Mouse (Mus musculus) stomach, postnatal 0 days (tissue): ENCODE data around the gene Cadm1. TPM values are rescaled to one million over a fixed set of nuclear protein-coding genes. Genes with fewer than 3 reads are reported as not detected.
A peak's percentile ranks its signal among the peaks of the same experiment; 100 is the strongest.

Experiments
- ATAC-seq: fragments of 200-750 bp; cut with Nextera tagmentation; 2 replicates; pipeline ENCODE4 v1.8.0; 2017; ENCODE audit not compliant: low FRiP score, low TSS enrichment
- DNase-seq: peaks from one replicate; pipeline ENCODE4 v3.0.0-alpha.2; 2016; ENCODE audit warnings: low spot score
- H3K27ac ChIP-seq: fragments of 300-500 bp; sonication (generic); replicated peaks from 2 replicates; pipeline ENCODE4 v1.5.1; 2014; ENCODE audit warnings: mild to moderate bottlenecking, control low read depth
- H3K27me3 ChIP-seq: fragments of 300-500 bp; sonication (generic); 2 replicates; pipeline ENCODE4 v1.6.1; 2014; ENCODE audit warnings: low read length; ENCODE audit not compliant: control insufficient read depth, insufficient read depth
- H3K36me3 ChIP-seq: fragments of 300-500 bp; sonication (generic); 2 replicates; pipeline ENCODE4 v1.6.1; 2014; ENCODE audit warnings: low read length, mixed read lengths; ENCODE audit not compliant: control insufficient read depth, insufficient read depth
- H3K4me1 ChIP-seq: fragments of 300-500 bp; sonication (generic); replicated peaks from 2 replicates; pipeline ENCODE4 v1.6.1; 2014; ENCODE audit warnings: antibody characterized with exemption; ENCODE audit not compliant: control insufficient read depth, insufficient read depth
- H3K4me2 ChIP-seq: fragments of 300-500 bp; sonication (generic); replicated peaks from 2 replicates; pipeline ENCODE4 v1.6.1; 2014; ENCODE audit warnings: low read depth, mild to moderate bottlenecking, control low read depth, moderate library complexity
- H3K4me3 ChIP-seq: fragments of 300-500 bp; sonication (generic); 2 replicates; pipeline ENCODE4 v1.5.1; 2014; ENCODE audit warnings: low read depth, low read length, control low read depth
- H3K9ac ChIP-seq: fragments of 300-500 bp; sonication (generic); 2 replicates; pipeline ENCODE4 v1.6.1; 2014; ENCODE audit warnings: mild to moderate bottlenecking, low read length, control low read depth, mixed read lengths
- H3K9me3 ChIP-seq: fragments of 300-500 bp; sonication (generic); 2 replicates; pipeline ENCODE4 v1.6.1; 2016; ENCODE audit warnings: low read length; ENCODE audit not compliant: control insufficient read depth
- CTCF ChIP-seq: IDR thresholded peaks from 2 replicates; pipeline ENCODE4 v1.5.1; 2016; ENCODE audit warnings: antibody characterized with exemption, low read depth, mild to moderate bottlenecking, moderate library complexity
- EP300 ChIP-seq: optimal IDR thresholded peaks from 2 replicates; pipeline ENCODE3; 2016; ENCODE audit warnings: antibody characterized with exemption
- WGBS: fragments of 180-500 bp; shearing (Covaris S2); extraction: QIAGEN DNeasy Blood & Tissue Kit; methylation state at CpG from one replicate; pipeline ENCODE4 v1.1.7; 2014; 5-methylcytosine and 5-hydroxymethylcytosine counted together
- polyA plus RNA-seq: library from polyadenylated mRNA; unstranded; fragments of >200 nt; fragmentation: Nextera tagmentation; extraction: Ambion mirVana; gene quantifications from 2 replicates; pipeline ENCODE4 v1.2.1, GENCODE M21; 2015

The Cadm1 gene
- polyA plus RNA-seq, 1 experiment from 2014 or later = 18.3 TPM

DNA sequence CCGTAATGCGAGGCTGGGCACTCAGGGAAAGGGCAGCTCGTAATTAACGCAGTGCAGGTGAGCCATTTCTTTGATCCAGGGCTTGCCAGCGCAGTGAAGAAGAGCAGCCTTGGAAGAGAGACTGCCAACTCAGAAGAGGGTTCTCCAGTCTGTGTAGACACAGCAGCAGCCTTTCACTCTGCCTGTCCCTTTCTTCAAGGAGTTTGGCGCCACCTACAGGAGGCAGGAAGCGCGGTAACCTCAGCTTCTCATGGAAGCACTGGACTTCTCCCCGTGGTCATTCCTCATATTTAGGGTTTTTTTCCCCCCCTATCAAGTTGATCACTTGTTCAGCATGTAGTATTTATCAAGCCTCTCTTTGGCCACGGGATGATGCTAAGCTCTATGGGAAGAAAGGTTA lies 178.3 kb downstream of the Cadm1 start:
- Histone ChIP-seq H3K4me2 (no peak overlapping the region), H3K27ac (no peak overlapping the region), H3K9ac (no peak overlapping the region), H3K9me3 (no peaks in the 10 kb centered on the region), H3K4me1 (no peaks in the 10 kb centered on the region), H3K4me3 (no peak overlapping the region), H3K27me3 (no peaks in the 10 kb centered on the region), H3K36me3 (no peaks in the 10 kb centered on the region)
- 20% methylated on average over 10 of the region's 10 CpGs for WGBS
- ATAC-seq = 0 out of 2 replicates have a peak, but pooled peaks have one; percentile 59
- DNase-seq = peak; percentile 79
- TF ChIP-seq EP300 (no peak), CTCF (peak; percentile 98)

DNA sequence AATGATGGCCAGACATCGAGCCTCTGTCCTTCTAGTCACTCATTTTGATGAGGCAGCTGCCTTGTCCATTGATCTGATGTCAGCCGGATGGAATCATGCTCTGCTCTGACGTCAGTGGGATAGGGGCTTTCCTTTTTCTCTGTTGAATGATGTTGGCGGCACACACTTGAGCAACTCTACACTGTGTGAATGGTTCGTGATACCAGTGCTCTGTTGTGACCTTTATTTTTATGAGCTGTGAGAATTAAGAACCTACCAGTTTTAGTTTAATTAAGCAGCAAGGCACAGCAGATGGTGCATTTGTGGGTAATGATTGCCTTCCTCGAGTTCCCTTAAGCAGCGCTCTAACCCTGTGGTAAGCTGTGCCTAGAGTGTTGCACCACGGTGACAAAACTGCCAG lies 181.0 kb downstream of the Cadm1 start:
- no peaks in the 10 kb centered on the region for H3K4me1 ChIP-seq
- no peaks in the 10 kb centered on the region for H3K36me3 ChIP-seq
- H3K4me2 ChIP-seq = no peak overlapping the region
- H3K9ac ChIP-seq = no peak overlapping the region
- no peaks in the 10 kb centered on the region for H3K27me3 ChIP-seq
- no peak overlapping the region for H3K4me3 ChIP-seq
- no peak overlapping the region for H3K27ac ChIP-seq
- ATAC-seq (no peak), DNase-seq (no peak)
- H3K9me3 ChIP-seq = no peaks in the 10 kb centered on the region
- WGBS = 89% methylated on average over 8 of the region's 8 CpGs
- TF ChIP-seq CTCF = no peak

DNA sequence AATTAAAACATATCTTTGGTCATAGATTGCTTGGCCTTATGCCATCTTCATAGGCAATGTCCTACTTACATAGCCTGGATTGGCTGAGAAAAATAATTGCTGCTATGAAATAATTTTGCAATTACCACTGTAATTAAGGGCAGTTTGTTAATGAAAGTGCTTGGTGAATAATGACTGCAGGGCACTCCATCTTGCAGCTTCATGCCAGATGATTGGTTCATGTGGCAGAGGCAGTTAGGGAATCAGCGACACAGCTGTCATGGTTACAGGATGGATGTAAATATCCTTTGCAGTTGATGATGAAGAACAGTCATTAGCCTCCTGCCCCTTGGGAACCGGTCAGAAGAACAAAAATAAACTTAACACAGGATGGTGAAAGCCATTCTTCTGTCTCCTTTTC lies 184.6 kb downstream of the Cadm1 start:
- no peak overlapping the region for H3K4me2 ChIP-seq
- no peaks in the 10 kb centered on the region for H3K36me3 ChIP-seq
- DNase-seq (no peak), ATAC-seq (no peak)
- 52% methylated on average over 2 of the region's 2 CpGs for WGBS
- no peaks in the 10 kb centered on the region for H3K4me1 ChIP-seq
- H3K27ac ChIP-seq = no peak overlapping the region
- H3K27me3 ChIP-seq = no peaks in the 10 kb centered on the region
- no peak overlapping the region for H3K4me3 ChIP-seq
- no peak for TF ChIP-seq CTCF
- no peak for TF ChIP-seq EP300
- H3K9me3 ChIP-seq = no peaks in the 10 kb centered on the region
- H3K9ac ChIP-seq = no peak overlapping the region

DNA sequence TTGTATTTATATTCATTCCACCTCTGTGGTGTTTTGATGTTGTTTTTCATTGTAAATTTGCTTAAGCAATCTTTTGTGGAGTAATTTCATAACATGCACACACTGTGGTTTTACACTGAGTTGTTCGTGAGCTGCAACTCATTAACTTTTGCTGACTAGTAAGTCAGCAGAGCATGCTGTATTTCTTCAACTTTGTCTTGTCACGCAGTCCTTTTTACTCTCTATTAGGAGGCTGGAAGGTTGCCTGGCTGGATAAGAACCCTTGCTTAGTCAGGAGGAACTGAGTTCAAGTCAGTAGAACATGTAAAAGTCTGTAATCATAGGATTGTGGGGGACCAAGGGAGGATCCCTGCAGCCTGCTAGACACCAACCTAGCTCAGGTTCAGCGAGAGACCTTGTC lies 185.4 kb downstream of the Cadm1 start:
- H3K4me3 ChIP-seq = no peak overlapping the region
- TF ChIP-seq EP300 (no peak), CTCF (no peak)
- no peak for DNase-seq

DNA sequence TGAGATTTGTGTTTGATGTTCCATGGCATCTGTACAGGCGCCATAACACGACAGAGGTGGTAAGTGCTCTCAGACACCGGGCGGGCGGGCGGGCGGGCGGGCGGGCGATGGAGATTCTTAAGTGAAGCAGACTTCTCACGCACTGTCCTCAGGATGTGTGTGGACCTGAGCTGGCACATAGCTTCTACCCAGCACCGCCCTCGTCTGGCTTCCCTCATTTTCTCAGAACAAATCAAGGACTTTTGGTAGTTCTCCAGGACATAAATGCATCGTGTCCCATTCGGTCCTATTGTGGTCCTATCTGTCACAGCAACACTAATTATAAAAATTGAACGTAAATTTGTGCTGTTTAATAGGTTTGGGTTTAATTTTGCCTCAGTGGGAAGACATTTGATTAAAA lies 186.9 kb downstream of the Cadm1 start:
- Histone ChIP-seq H3K4me2 (no peak overlapping the region), H3K27ac (no peak overlapping the region), H3K36me3 (no peaks in the 10 kb centered on the region), H3K27me3 (no peaks in the 10 kb centered on the region), H3K9me3 (no peaks in the 10 kb centered on the region), H3K9ac (no peak overlapping the region), H3K4me1 (no peaks in the 10 kb centered on the region), H3K4me3 (no peak overlapping the region)
- ATAC-seq (no peak), DNase-seq (no peak)
- WGBS = 90% methylated on average over 16 of the region's 16 CpGs
- TF ChIP-seq CTCF (no peak), EP300 (no peak)

More for the DNA sequence above, 185.4 kb downstream of the Cadm1 start:
- no peak overlapping the region for H3K9ac ChIP-seq
- no peaks in the 10 kb centered on the region for H3K4me1 ChIP-seq
- ATAC-seq = no peak
- WGBS = 84% methylated on average over 3 of the region's 3 CpGs
- no peaks in the 10 kb centered on the region for H3K9me3 ChIP-seq
- no peaks in the 10 kb centered on the region for H3K27me3 ChIP-seq
- H3K36me3 ChIP-seq = no peaks in the 10 kb centered on the region
- H3K27ac ChIP-seq = no peak overlapping the region
- no peak overlapping the region for H3K4me2 ChIP-seq

DNA sequence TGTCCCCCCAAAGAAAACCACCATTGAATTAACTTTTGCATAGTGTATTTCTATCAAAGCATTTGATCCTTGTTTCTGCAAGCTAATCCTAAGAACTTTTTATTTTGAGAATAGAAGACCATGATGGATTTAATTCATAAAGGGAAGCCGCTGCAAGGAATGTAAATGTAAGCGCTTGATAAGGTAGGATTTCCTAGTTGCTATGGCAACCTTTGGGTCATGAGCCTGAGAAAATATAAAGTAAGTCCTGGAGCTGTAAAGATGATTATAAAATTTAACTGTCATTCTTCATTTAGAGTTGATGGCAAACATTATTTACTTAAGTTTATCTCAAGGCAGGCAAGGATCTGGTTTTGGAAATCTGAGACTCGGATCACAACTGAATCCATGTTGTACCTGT lies 197.6 kb downstream of the Cadm1 start:
- no peaks in the 10 kb centered on the region for H3K36me3 ChIP-seq

More for the DNA sequence above, 197.6 kb downstream of the Cadm1 start:
- no peak overlapping the region for H3K4me3 ChIP-seq
- TF ChIP-seq EP300 (no peak), CTCF (no peak)
- H3K4me2 ChIP-seq = no peak overlapping the region
- H3K27ac ChIP-seq = no peak overlapping the region
- no peaks in the 10 kb centered on the region for H3K4me1 ChIP-seq
- 41% methylated on average over 3 of the region's 3 CpGs for WGBS
- H3K9ac ChIP-seq = no peak overlapping the region
- no peaks in the 10 kb centered on the region for H3K9me3 ChIP-seq
- no peaks in the 10 kb centered on the region for H3K27me3 ChIP-seq
- DNase-seq (no peak), ATAC-seq (no peak)
